Mouse (Mus musculus) gastrocnemius, postnatal 10 days (tissue): ENCODE data around the gene Cog5. TPM values are rescaled to one million over a fixed set of nuclear protein-coding genes. Genes with fewer than 3 reads are reported as not detected.

Experiments
- DNase-seq: peaks from one replicate; pipeline ENCODE4 v3.0.0; 2021; ENCODE audit warnings: mixed read lengths
- total RNA-seq, 2 experiments: library from RNA; stranded (reverse); gene quantifications; 2 replicates each; pipeline ENCODE4 v1.2.3; 2021

Cog5 gene
- total RNA-seq, 2 experiments from 2014 or later, result 24.9 to 26.4 TPM

DNA sequence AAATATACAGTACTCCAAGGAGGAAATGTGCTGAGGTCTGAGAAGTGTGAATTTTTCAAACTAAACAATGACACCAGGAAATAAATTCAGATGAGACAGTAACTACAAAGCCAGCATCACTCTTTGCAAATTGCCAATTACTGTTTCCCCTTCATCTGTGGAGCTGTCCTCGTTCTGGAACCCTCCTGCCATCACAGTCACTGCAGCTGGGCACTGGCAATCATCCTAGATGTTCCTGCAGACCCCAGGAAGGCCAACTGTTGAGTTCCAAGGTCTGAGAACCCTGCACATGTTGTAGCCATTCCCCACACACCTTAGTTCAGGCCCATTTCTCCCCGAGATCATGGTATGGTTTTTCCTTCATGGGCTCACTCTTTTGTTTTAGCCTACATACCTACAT is 329.5 kb downstream of the Cog5 start:
- DNase-seq, result no peak

DNA sequence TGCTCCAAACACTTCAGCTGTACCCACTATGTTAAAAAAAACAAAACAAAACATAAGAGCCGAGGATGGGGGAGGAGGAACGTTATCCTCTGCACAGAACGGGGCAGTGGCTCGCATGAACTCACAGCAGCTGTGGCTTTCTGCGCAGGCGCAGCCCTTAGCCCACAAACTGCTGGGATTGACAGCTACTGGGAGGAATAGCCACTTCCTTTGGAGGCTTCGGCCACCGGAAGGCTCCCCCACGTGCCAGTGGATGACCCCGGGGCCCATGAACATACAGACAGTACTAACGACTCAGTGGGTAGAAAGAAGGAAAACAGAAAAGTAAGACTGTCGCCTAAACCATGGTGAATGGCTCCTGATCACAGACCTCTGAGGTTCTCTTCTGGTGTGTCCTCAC is 330.0 kb downstream of the Cog5 start:
- no peak for DNase-seq

DNA sequence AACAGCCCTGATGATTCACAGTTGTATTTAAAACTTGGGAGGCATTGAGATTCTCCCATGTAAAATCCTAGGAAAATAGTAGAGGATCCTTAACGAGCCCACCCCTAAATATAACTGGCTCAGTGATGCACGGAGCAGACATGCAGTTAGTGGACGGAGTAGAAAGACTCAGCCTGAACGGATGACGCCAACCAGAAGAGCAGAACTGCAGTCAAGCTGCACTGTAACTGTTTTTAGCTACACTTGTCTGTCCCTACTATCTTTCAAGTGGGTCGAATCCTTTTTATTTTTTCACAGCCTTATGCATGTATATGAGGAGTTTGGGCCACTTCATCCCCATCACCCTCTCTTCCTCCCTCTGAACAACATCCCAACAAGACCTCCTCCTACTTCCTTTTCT is 331.1 kb downstream of the Cog5 start:
- DNase-seq, result no peak

DNA sequence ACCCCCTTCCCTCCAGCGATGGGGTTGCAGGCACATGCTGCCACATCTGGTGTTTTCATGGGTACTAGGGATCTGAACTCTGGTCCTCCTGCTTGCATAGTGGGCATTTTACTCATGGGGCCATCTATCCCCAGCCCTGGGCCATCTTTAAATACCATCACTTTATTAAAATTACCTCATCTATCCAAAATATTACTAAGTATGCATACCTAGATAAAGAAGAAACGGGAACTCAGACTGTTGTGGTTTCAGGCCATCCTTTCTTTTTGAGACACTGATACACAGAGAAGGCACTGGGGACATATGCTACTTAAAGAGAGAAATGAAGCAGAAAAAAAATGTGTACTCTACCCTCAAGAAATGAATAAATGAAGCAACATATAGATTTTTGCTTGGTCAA is 331.8 kb downstream of the Cog5 start:
- DNase-seq, result no peak

Other genes starting within 250 kb of the Cog5 start
- 1 to 10 TPM; 8.6 to 9.5 TPM for gene Cbll1, start 155.3 kb upstream of the Cog5 start, total RNA-seq
- under 1 TPM in 1 of 2 experiments, not detected in 1; 0.09 TPM for gene Slc26a4, start 94.9 kb upstream of the Cog5 start, total RNA-seq
- gene Bcap29, start 20.2 kb upstream of the Cog5 start, total RNA-seq, result 10 to 100 TPM; 22.0 to 23.9 TPM
- gene Dus4l, start within 50 bp of the Cog5 start, total RNA-seq, result 1 to 10 TPM; 4.7 to 5.6 TPM
- not detected for gene Gpr22, start 59.1 kb downstream of the Cog5 start, total RNA-seq